Mouse (Mus musculus): Measurements from ENCODE around the gene Arhgdib. TPM values are rescaled to one million over a fixed set of nuclear protein-coding genes. Genes with fewer than 3 reads are reported as not detected.
"Not testable (repeated sequence)": the region's sequence is repeated elsewhere in the genome, so short reads cannot be mapped to it uniquely, and the experiment has no call there.

The Arhgdib gene
- total RNA-seq, 2 experiments from 2014 or later = 10.2 to 13.0 TPM

DNA sequence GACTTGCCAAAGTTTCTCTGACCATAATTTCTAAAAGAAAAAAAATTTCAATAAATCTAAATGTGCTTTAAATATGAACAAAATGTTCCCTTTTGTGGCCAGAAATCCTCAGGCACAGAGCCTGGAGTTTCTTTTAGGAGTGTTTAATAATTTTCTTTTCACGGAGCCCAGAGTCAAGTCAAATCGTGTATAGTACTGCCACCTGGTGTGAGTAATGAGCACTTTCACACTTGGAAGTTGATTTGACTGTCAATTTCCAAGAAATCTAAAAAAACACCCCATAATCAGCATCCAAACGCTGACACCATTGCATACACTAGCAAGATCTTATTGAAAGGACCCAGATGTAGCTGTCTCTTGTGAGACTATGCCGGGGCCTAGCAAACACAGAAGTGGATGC lies 27.2 kb upstream of the Arhgdib start:
- intact Hi-C loops (cut with DNase I) = loop anchor here (5.0 kb wide), 2 partner anchors 47 to 107 kb away; partner anchors contain the start of genes Erp27 and Pde6h
- peak; percentile 65 for TF ChIP-seq CTCF (IDR thresholded peaks at IDR 0.05)
- not testable (repeated sequence) for DNase-seq (ENCODE audit: extremely low spot score in 1 of 2, low spot score in 2 of 2); H3K27ac ChIP-seq; H3K4me3 ChIP-seq

DNA sequence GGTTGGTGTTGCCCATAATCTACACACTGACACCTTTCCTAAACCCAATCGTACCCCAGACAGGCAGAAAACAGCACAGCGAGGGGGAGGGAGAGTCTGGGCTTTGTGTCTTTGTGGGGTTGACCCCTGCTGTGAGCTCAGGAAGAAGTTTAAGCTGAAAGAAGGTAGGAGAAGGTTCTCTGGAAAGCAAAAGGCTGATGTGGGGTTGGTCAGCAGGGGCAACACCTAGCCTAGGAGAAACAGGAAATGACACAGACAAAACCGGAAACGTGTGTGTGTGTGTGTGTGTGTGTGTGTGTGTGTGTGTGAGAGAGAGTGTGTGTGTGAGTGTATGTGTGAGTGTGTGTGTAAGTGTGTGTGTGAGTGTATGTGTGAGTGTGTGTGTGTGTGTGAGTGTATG lies 25.8 kb upstream of the Arhgdib start:
- DNase-seq (ENCODE audit: extremely low spot score in 1 of 2, low spot score in 2 of 2) = no peak
- no peak overlapping the region for H3K4me3 ChIP-seq
- no peak for TF ChIP-seq CTCF (IDR thresholded peaks at IDR 0.05)
- H3K27ac ChIP-seq = no peak overlapping the region
- intact Hi-C loops (cut with DNase I) = loop anchor here (5.0 kb wide), 2 partner anchors 45 to 105 kb away; partner anchors contain the start of genes Erp27 and Pde6h

DNA sequence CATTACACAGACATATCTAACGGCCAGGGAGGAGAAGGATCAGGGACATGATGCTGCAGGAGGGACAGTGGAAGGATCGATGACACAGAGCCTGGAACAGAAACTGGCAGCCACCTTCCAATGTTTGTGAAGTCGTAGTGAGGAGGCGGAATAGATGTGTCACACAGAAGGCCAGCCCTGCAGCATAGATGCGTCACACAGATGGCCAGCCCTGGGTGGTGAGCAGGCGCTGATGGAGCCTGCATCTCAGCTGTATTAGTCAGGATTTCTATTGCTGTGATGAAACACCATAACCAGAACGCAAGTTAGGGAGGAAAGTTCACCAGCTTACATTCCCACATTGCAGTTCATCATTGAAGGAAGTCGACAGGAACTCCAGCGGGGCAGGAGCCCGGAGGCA lies 24.2 kb upstream of the Arhgdib start:
- Histone ChIP-seq H3K4me3 (no peak overlapping the region), H3K27ac (no peak overlapping the region)
- intact Hi-C loops (cut with DNase I) = loop anchor here (5.0 kb wide), 2 partner anchors 44 to 104 kb away; partner anchors contain the start of genes Erp27 and Pde6h
- DNase-seq (ENCODE audit: extremely low spot score in 1 of 2, low spot score in 2 of 2) = no peak
- TF ChIP-seq CTCF (IDR thresholded peaks at IDR 0.05) = no peak

DNA sequence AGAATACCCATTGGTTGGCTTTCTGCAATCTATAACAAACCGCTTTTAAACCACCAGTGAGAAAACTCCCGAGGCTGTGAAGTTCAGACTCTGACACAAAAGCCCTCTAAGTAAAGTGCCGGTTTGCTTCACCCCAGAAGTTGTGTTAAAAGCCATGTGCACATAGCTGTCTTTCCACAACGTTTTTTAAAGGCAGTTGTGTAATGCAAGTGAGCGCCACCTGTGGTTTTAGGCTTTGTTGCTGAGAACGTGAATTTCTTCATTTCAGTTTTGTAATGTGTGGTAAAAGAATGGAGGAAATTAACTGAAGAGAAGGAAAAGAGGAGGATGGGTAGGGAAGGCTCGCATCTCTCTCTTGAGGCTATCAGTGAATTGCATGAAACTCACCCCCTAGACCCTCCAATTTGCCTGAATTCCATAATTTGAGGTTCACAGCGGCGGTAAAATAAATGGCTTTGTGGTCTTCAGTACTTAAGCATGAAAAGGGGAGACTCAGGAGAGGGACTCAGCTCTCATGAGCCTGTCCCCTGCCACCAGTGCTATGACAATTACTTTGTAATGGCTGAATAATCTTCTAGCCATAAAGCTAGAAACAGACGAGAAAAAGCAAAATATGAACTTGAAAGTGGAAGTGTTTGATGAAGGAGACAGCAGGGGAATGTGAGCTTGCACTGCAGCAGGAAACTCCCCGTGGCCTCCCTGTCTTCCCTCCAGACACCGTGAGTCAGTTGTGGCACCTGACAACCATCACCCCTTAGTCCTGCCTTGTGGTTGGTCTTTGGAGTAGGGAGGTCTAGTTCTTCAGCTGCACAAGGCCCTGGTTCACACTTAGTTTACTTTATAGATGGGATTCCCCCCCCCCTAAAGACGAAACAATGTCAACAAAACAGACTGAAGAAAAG lies 23.2 kb upstream of the Arhgdib start:
- Histone ChIP-seq H3K27ac (no peak overlapping the region), H3K4me3 (no peak overlapping the region)
- intact Hi-C loops (cut with DNase I) = loop anchor here (5.0 kb wide), 2 partner anchors 43 to 103 kb away; partner anchors contain the start of genes Erp27 and Pde6h
- DNase-seq (ENCODE audit: extremely low spot score in 1 of 2, low spot score in 2 of 2) = no peak
- no peak for TF ChIP-seq CTCF (IDR thresholded peaks at IDR 0.05)

DNA sequence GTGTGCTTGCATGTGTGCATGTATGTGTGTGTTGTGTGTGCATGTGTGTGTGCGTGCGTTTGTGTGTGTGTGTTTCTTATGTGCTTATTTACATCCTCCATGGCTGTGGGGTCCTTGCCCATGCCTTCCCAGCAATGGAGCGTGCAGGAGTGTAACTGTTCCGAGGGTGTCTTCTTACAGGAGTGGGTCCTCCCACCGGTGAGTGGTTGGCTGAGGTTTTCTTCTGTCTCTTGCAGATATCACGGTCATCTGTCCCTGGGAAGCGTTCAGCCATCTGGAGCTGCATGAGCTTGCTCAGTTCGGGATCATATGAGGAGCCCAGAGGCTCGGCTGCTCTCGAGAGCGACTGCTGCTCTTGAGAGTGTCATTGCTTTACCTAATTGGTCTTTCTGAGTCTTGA lies 21.3 kb upstream of the Arhgdib start:
- Histone ChIP-seq H3K4me3 (no peak overlapping the region), H3K27ac (no peak overlapping the region)
- no peak for DNase-seq (ENCODE audit: extremely low spot score in 1 of 2, low spot score in 2 of 2)
- intact Hi-C loops (cut with DNase I) = no loop called here
- TF ChIP-seq CTCF (IDR thresholded peaks at IDR 0.05) = no peak

DNA sequence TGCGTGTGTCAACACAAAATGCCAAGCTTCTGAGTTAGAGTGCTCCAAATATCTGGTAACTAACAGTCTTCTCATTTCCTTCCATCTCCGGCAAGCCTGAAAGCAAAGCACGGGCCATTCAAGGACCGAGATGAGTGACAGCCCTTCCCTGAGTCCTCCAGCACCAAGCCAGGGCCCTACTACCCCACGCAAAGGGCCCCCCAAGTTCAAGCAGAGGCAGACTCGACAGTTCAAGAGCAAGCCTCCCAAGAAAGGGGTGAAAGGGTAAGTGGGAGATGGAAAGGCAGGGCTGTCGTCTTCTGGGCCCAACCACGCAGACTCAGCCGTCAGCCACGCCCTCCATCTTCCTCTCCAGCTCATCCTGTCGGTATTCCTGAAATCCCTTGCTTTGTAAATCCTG lies 17.4 kb upstream of the Arhgdib start:
- Histone ChIP-seq H3K27ac (no peak overlapping the region), H3K4me3 (no peak overlapping the region)
- intact Hi-C loops (cut with DNase I) = no loop called here
- no peak for DNase-seq (ENCODE audit: extremely low spot score in 1 of 2, low spot score in 2 of 2)
- TF ChIP-seq CTCF (IDR thresholded peaks at IDR 0.05) = no peak

DNA sequence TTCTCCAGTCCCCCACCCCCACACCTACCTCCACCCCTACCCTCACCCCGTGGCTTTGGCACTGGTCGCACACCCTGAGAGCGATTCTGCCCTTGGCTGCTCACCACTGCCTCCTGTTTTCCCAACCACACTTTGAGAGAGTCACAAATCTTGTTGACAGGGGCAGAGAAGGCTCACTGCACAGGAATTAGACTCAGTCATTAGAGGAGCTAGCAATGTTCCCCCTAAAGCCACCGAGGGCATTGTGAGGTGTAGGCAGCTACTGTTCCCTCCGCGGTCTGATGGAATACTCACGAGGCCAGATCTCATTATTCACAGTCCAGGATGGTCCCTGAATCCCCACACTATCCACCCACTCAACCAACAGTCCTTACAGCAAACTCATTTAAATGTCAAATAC lies 15.4 kb upstream of the Arhgdib start:
- no peak for DNase-seq (ENCODE audit: extremely low spot score in 1 of 2, low spot score in 2 of 2)
- intact Hi-C loops (cut with DNase I) = no loop called here
- no peak overlapping the region for H3K27ac ChIP-seq
- no peak for TF ChIP-seq CTCF (IDR thresholded peaks at IDR 0.05)
- no peak overlapping the region for H3K4me3 ChIP-seq

DNA sequence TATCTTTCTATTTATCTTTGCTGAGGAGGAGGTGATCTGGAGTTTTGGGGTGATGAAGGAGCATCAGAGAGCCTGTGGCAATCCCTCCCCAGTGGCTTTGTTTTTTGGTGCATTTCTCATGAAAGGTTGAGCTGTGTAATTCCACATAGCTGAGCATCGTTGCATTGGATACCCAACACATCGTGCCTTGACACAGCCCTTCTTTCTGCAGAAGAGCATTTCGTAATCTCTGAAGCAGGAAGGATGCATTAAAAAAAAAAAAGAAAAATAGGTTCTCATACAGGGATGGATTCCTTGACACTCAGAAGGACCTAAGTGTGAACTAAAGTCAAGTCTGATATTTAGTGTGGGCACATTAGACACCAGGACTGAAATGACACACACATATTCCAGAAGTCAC lies 13.5 kb upstream of the Arhgdib start:
- TF ChIP-seq CTCF (IDR thresholded peaks at IDR 0.05) = no peak
- intact Hi-C loops (cut with DNase I) = no loop called here
- H3K4me3 ChIP-seq = no peak overlapping the region
- no peak overlapping the region for H3K27ac ChIP-seq
- no peak for DNase-seq (ENCODE audit: extremely low spot score in 1 of 2, low spot score in 2 of 2)

DNA sequence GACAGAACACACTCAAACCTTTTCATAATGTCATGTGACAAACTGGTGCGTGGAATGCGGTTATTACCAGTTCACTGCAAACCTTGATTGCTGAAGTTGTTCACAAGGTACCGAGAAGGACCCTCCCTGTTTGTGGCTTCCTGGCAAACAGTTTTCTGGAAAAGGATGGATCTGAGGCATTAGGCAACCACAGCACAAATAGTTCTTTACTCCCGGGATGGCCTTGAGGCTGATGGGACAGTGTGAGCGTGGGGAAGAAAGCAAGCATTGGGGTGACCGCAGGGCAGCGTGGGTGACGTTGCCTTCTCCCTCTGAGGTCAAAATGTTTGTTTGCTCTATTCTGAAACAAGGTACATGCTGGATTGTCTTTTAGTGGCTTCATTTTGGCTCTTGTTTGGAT lies 13.0 kb upstream of the Arhgdib start:
- no peak overlapping the region for H3K4me3 ChIP-seq
- TF ChIP-seq CTCF (IDR thresholded peaks at IDR 0.05) = no peak
- intact Hi-C loops (cut with DNase I) = no loop called here
- DNase-seq (ENCODE audit: extremely low spot score in 1 of 2, low spot score in 2 of 2) = no peak
- no peak overlapping the region for H3K27ac ChIP-seq

DNA sequence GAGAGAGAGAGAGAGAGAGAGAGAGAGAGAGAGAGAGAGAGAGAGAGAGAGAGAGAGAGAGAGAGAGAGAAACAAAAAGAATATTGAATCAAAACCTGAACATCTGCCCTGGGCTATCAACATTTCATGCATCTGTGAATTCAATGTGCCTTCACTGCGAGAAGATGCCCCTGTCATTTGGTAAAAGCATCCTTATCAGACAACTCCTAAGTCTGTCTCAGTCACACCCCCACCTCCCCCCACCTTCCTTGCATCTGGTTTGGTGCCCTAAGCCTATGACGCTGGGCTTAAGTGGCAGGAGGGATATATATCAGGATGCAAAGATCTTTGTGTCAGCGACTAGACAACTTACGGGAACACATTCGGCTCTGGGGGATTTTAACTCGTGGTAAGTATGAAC lies 12.5 kb upstream of the Arhgdib start:
- Histone ChIP-seq H3K27ac (no peak overlapping the region), H3K4me3 (no peak overlapping the region)
- intact Hi-C loops (cut with DNase I) = no loop called here
- no peak for DNase-seq (ENCODE audit: extremely low spot score in 1 of 2, low spot score in 2 of 2)
- no peak for TF ChIP-seq CTCF (IDR thresholded peaks at IDR 0.05)

DNA sequence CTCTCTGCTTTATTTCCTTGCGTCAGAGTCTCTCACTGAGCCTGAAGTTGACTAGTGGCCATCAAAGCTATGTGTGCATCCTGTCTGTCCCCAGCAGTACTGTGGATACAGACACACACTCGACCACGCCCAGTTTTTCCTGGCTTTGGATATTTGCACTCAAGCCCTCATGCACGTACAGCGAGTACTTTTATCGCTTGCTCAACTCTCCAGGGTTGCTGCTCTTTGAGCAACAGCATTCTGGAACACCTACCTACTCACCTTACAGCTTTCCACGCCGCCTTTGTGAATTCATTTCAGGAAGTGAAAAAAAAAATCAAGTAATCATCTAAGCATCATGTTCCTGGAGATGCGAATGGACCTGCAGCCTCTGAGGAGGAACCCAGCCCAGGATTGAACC lies 11.2 kb upstream of the Arhgdib start:
- DNase-seq (ENCODE audit: extremely low spot score in 1 of 2, low spot score in 2 of 2) = no peak
- no peak for TF ChIP-seq CTCF (IDR thresholded peaks at IDR 0.05)
- H3K27ac ChIP-seq = no peak overlapping the region
- no peak overlapping the region for H3K4me3 ChIP-seq
- intact Hi-C loops (cut with DNase I) = no loop called here

DNA sequence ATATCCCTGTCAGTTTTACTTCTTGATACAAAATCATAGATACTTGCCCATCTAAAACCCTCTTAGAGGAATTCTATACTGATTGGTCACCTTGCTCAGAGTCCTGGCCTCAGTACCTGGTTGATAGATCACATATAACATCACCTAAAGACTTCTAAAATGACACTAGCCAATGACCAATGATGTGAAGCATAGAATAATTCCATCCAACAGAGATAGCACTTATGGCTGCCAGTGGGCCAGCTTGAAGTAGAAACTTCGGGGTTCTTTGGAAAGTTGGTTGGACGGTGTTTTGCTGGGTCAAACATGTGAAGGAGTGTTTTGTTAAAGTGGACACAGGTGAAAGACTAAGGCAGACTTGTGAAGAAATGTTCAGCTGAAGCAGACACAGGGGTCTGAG lies 8.5 kb upstream of the Arhgdib start:
- no peak for DNase-seq (ENCODE audit: extremely low spot score in 1 of 2, low spot score in 2 of 2)
- H3K4me3 ChIP-seq = no peak overlapping the region
- no peak for TF ChIP-seq CTCF (IDR thresholded peaks at IDR 0.05)
- intact Hi-C loops (cut with DNase I) = no loop called here
- H3K27ac ChIP-seq = no peak overlapping the region

DNA sequence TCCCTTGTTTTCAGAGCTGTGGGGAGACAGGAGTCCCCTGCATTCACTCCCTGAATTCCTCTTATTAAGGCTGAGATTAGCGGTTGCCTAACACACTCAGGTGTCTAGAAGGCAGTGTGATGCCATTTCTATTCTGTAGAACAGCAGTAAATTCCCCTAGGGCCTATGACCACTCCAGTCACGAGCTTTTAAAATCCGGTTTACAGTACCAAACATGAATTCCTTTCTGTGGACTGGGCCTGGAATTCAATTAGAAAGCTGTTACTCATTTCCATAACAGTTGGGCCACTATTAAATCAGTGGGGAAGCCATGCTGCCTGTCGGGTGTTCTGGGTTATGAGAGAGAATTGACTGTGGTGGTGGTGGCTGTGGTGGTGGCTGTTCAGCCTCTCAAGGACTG lies 6.0 kb upstream of the Arhgdib start:
- intact Hi-C loops (cut with DNase I) = no loop called here
- Histone ChIP-seq H3K4me3 (no peak overlapping the region), H3K27ac (no peak overlapping the region)
- TF ChIP-seq CTCF (IDR thresholded peaks at IDR 0.05) = no peak
- DNase-seq (ENCODE audit: extremely low spot score in 1 of 2, low spot score in 2 of 2) = no peak

All from left cerebral cortex, adult 2 months (tissue).